Mouse (Mus musculus) hindbrain, postnatal 0 days (tissue): Measurements from ENCODE around the gene Dtd1. TPM values are rescaled to one million over a fixed set of nuclear protein-coding genes. Genes with fewer than 3 reads are reported as not detected.

Experiments used
- ATAC-seq: fragments of 200-750 bp; cut with Nextera tagmentation; 2 replicates; pipeline ENCODE4 v1.8.0; 2017; ENCODE audit warnings: mild to moderate bottlenecking, moderate TSS enrichment, moderate library complexity
- DNase-seq: peaks from one replicate; pipeline ENCODE4 v3.0.0-alpha.2; 2015; ENCODE audit warnings: low spot score
- H3K27ac ChIP-seq: fragments of 300-500 bp; sonication (generic); 2 replicates; pipeline ENCODE4 v1.5.1; 2014; ENCODE audit warnings: mild to moderate bottlenecking
- H3K27me3 ChIP-seq: fragments of 300-500 bp; sonication (generic); 2 replicates; pipeline ENCODE4 v1.6.1; 2014; ENCODE audit warnings: low read length, mixed read lengths; ENCODE audit not compliant: insufficient read depth
- H3K36me3 ChIP-seq: fragments of 300-500 bp; sonication (generic); 2 replicates; pipeline ENCODE4 v1.6.1; 2014; ENCODE audit warnings: low read length, mixed read lengths; ENCODE audit not compliant: insufficient read depth
- H3K4me1 ChIP-seq: fragments of 300-500 bp; sonication (generic); 2 replicates; pipeline ENCODE4 v1.6.1; 2014; ENCODE audit warnings: antibody characterized with exemption, low read length, mixed read lengths; ENCODE audit not compliant: insufficient read depth
- H3K4me2 ChIP-seq: fragments of 300-500 bp; sonication (generic); 2 replicates; pipeline ENCODE4 v1.6.1; 2014; ENCODE audit warnings: low read depth, mild to moderate bottlenecking, low read length, moderate library complexity, mixed read lengths
- H3K4me3 ChIP-seq: fragments of 300-500 bp; sonication (generic); 2 replicates; pipeline ENCODE4 v1.5.1; 2014; ENCODE audit warnings: low read length
- H3K9ac ChIP-seq: fragments of 300-500 bp; sonication (generic); replicated peaks from 2 replicates; pipeline ENCODE4 v1.6.1; 2014; ENCODE audit warnings: mild to moderate bottlenecking, low read length, moderate library complexity, mixed read lengths
- H3K9me3 ChIP-seq: fragments of 300-500 bp; sonication (generic); 2 replicates; pipeline ENCODE4 v1.6.1; 2016; ENCODE audit warnings: low read length, mixed read lengths
- CTCF ChIP-seq: IDR thresholded peaks from 2 replicates; pipeline ENCODE4 v1.5.1; 2016; ENCODE audit warnings: antibody characterized with exemption, control low read depth, low read depth
- WGBS: fragments of 180-500 bp; shearing (Covaris S2); extraction: QIAGEN DNeasy Blood & Tissue Kit; methylation state at CpG from one replicate; pipeline ENCODE4 v1.1.7; 2014; 5-methylcytosine and 5-hydroxymethylcytosine counted together
- polyA plus RNA-seq: library from polyadenylated mRNA; unstranded; fragments of >200 nt; fragmentation: Nextera tagmentation; extraction: Ambion mirVana; gene quantifications from 2 replicates; pipeline ENCODE4 v1.2.1, GENCODE M21; 2015
- total RNA-seq: library from RNA; depleted of rRNA; stranded (reverse); fragments of >200 nt; gene quantifications from 2 replicates; pipeline ENCODE4 v1.2.3, GENCODE M21; 2014

The Dtd1 gene
- total and polyA plus RNA-seq, 2 experiments from 2014 or later, result 68.5 to 172 TPM

DNA sequence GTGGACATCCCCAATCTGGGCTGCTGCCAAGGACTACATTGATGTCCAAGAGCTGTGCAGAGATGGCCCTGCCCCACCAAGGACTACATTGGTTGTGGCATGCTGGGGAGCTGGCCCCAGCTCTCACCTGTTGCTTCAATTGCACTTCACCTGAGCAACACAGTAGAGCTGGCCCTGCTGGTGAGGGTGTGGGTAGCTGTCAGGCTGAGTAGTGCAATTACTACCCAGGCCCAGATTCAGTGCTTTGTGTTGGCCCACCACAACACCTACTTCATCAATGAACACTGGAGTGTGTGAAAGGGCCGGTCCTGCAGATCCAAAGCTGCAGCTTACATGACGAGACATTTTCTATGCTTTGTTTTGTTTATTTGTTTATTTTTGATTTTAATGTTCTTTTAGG, 93.1 kb downstream of the Dtd1 start:
- no peak overlapping the region for H3K9ac ChIP-seq
- no peaks in the 10 kb centered on the region for H3K27me3 ChIP-seq
- no peak for TF ChIP-seq CTCF
- DNase-seq (no peak), ATAC-seq (no peak)
- H3K4me1 ChIP-seq, result no peaks in the 10 kb centered on the region
- no peak overlapping the region for H3K4me3 ChIP-seq
- H3K36me3 ChIP-seq, result no peaks in the 10 kb centered on the region
- H3K9me3 ChIP-seq, result no peaks in the 10 kb centered on the region
- H3K27ac ChIP-seq, result no peak overlapping the region
- no peak overlapping the region for H3K4me2 ChIP-seq
- 89% methylated on average over 2 of the region's 2 CpGs for WGBS

DNA sequence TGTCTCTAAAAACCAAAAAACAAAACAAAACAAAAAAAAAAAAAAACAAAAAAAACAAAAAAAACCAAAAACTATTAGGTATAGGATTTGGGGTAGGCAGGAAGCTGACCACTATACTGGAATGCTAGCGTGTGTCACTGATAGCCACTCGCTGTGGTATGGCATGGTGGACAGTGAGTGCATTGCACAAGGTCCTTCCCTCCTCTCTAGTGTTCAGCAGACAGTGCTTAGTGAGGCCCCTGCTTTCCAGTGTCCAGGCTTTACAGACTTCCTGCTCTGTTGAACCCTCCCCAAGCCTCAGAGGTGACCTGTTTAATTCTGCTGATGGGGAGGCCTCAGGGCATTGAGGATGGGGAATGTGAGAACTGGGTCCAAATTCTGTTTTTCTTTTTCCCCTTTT, 95.2 kb downstream of the Dtd1 start:
- WGBS, result 92% methylated on average over 2 of the region's 2 CpGs
- no peak overlapping the region for H3K9ac ChIP-seq
- H3K4me3 ChIP-seq, result no peak overlapping the region
- no peak overlapping the region for H3K27ac ChIP-seq
- H3K4me1 ChIP-seq, result no peaks in the 10 kb centered on the region
- H3K9me3 ChIP-seq, result no peaks in the 10 kb centered on the region
- TF ChIP-seq CTCF, result no peak
- no peaks in the 10 kb centered on the region for H3K27me3 ChIP-seq
- no peaks in the 10 kb centered on the region for H3K36me3 ChIP-seq
- DNase-seq (no peak), ATAC-seq (no peak)
- no peak overlapping the region for H3K4me2 ChIP-seq

DNA sequence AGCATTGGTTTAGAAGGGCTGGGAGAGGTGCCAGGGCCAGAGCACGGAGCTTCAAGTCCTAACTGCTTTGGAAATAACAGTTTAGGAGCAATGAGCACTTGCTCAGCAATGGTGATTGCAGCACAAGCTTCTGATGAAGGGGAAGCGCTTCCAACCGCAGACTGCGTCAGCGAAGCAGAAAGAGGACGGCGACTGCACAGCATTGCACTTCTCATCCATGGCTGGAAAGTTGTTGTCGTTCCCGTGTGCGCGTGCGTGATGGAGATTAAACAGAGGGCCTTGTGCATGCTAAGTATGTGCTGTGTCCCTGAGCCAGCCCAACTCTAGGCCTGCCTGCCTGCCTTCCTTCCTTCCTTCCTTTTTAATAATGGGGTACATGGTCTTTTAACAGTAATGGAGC, 98.3 kb downstream of the Dtd1 start:
- Histone ChIP-seq H3K4me3 (no peak overlapping the region), H3K9me3 (no peaks in the 10 kb centered on the region), H3K9ac (no peak overlapping the region), H3K4me1 (no peaks in the 10 kb centered on the region), H3K27ac (no peak overlapping the region), H3K27me3 (no peaks in the 10 kb centered on the region), H3K4me2 (no peak overlapping the region), H3K36me3 (no peaks in the 10 kb centered on the region)
- ATAC-seq, result no peak
- TF ChIP-seq CTCF, result no peak
- WGBS, result 91% methylated on average over 12 of the region's 12 CpGs
- DNase-seq, result no peak

DNA sequence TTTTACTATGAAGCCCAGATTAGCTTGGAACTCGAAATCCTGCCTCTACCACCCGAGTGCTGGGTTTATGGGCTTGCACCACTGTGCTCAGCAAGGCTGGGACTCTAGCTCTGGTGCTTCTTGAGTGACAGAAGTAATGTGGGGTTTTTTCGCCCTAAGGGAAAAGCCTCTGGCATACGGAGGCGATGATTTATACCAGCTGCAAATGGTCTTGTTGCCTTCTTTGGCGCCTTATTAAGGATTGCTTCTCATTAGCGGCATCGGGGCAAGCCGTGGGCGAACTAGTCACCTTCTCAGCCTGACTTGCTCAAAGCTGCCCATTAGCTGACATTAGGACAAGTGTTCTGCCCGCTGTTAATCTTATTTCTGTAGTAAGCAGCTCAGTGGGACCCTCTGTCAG, 100.9 kb downstream of the Dtd1 start:
- Histone ChIP-seq H3K9me3 (no peaks in the 10 kb centered on the region), H3K36me3 (no peaks in the 10 kb centered on the region), H3K4me3 (no peak overlapping the region), H3K4me1 (no peaks in the 10 kb centered on the region), H3K9ac (no peak overlapping the region), H3K27ac (no peak overlapping the region), H3K27me3 (no peaks in the 10 kb centered on the region), H3K4me2 (no peak overlapping the region)
- 89% methylated on average over 11 of the region's 11 CpGs for WGBS
- no peak for TF ChIP-seq CTCF
- DNase-seq (no peak), ATAC-seq (no peak)

DNA sequence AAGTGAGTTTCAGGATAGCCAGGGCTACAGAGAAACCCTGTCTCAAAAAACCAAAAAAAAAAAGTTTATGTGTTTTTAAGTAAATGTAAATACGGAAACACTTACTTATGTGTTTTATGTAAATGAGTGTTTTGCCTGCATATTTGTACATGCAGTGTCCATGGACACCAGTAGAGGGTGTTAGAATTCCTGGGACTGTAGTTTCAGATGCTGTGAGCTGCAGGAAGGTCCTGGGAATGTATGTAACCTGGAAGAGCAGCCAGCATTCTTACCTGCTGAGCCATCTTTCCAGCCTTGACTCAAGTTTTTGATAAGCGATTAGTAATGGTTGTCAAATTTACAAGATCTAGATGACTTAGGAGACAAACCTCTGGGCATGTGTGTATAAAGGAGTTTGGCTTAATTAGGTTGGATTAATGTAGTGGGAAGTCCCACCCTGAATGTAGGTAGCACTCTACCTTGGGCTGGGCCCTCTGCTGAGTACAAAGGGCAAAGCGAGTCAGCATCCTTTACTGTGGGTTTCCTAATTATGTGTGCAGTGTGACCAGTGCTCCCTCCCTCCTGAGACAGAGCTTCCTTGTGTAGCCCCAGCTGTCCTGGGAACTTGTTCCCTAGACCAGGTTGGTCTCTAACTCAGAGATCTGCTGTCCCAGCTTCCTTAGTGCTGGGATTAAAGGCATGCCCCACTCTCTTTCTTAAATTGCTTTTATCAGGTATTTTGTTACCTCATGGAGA, 101.9 kb downstream of the Dtd1 start:
- Histone ChIP-seq H3K9ac (no peak overlapping the region), H3K9me3 (no peaks in the 10 kb centered on the region), H3K4me1 (no peaks in the 10 kb centered on the region), H3K27me3 (no peaks in the 10 kb centered on the region), H3K4me2 (no peak overlapping the region), H3K4me3 (no peak overlapping the region), H3K36me3 (no peaks in the 10 kb centered on the region), H3K27ac (no peak overlapping the region)
- WGBS, result 89% methylated on average over 3 of the region's 3 CpGs
- DNase-seq, result no peak
- ATAC-seq, result no peak
- TF ChIP-seq CTCF, result 0 out of 2 replicates have a peak, but pooled peaks have one; percentile 14

DNA sequence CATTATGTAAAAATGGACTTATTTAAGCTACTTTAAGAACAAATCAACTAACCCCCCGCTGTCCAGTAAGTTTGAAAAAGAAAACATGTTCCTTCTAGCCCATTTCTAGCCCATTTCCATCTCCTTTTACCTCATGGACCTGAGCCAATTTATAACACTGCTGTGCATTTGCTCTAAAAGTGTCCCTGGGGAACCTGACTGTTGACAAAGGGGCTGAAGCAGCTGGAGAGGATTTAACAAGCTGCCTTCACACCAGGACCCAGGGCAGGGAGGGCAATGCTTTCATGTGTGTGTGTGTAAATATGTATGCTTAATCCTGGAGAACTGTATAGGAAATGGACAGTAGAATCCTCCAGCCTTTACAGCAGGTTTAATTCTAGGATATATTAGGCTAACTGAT, 109.6 kb downstream of the Dtd1 start:
- Histone ChIP-seq H3K4me3 (no peak overlapping the region), H3K9ac (no peak overlapping the region), H3K27me3 (no peaks in the 10 kb centered on the region), H3K27ac (no peak overlapping the region), H3K4me2 (no peak overlapping the region), H3K36me3 (no peaks in the 10 kb centered on the region), H3K9me3 (no peaks in the 10 kb centered on the region), H3K4me1 (no peaks in the 10 kb centered on the region)
- 58% methylated on average over 1 of the region's 1 CpGs for WGBS
- TF ChIP-seq CTCF, result no peak
- peak; percentile 29 for DNase-seq
- ATAC-seq, result no peak

DNA sequence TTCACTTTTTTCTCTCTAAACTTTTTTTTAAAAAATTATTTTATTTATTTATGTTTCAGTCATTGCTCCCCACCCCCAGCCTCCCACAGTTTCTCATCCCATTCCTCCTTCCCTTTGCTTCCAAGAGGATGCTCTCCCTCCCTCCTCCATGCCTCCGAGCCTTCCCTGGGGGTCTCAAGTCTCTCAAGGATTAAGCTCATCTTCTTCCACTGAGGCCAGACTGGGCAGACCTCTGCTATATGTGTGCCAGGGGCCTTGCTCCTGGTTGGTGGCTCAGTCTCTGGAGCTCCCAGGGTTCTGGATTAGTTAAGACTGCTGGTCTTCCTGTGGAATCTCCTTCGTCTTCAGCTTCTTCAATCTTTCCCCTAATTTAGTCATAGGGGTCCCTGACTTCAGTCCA, 110.0 kb downstream of the Dtd1 start:
- TF ChIP-seq CTCF, result no peak
- DNase-seq (no peak), ATAC-seq (no peak)
- WGBS, result 77% methylated on average over 2 of the region's 2 CpGs
- no peak overlapping the region for H3K4me2 ChIP-seq
- no peak overlapping the region for H3K27ac ChIP-seq
- no peak overlapping the region for H3K4me3 ChIP-seq
- H3K36me3 ChIP-seq, result no peaks in the 10 kb centered on the region
- H3K4me1 ChIP-seq, result no peaks in the 10 kb centered on the region
- no peak overlapping the region for H3K9ac ChIP-seq
- H3K9me3 ChIP-seq, result no peaks in the 10 kb centered on the region
- H3K27me3 ChIP-seq, result no peaks in the 10 kb centered on the region
